Mouse (Mus musculus) kidney, adult 2 months (tissue): ENCODE measurements around the gene 9630041A04Rik.

ENCODE experiments used
- CTCF ChIP-seq: fragments of 200-500 bp; conservative IDR thresholded peaks from 2 replicates; pipeline ENCODE4 v1.5.1; 2011; ENCODE audit warnings: low read depth, mild to moderate bottlenecking, control low read depth, low read length, moderate library complexity, mixed read lengths; ENCODE audit not compliant: insufficient read depth, insufficient read length
- POLR2A ChIP-seq: fragments of 200-500 bp; IDR thresholded peaks from one replicate; pipeline ENCODE4 v1.6.1; 2011; ENCODE audit warnings: low read depth, low read length, control low read depth

DNA sequence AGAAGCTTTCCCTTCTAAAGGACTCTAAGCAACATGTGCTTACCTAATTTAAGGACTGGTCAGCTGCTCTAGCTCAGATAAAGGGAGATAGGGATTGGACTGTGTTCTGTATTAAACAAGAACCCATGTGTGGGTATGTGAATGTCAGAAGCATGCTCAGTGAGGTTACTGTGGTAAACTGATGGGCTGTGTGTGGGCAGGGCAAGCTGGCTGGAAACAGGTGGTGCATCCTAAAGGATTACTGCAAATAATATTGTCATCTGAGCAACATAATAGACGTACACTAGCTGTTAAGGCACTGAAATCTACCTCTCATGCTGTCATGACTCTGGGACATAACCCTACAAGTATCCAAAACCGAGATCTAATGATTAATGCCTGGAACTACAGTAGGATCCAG is 28.0 kb upstream of the 9630041A04Rik start:
- TF ChIP-seq POLR2A: no peak
- TF ChIP-seq CTCF: no peak
